Mouse (Mus musculus) activated CD4-positive, CD25-positive, alpha-beta regulatory T cell, adult 4 months (primary cell): ENCODE data around the gene Pde10a. TPM values are rescaled to one million over a fixed set of nuclear protein-coding genes. Genes with fewer than 3 reads are reported as not detected.

ENCODE experiments used
- ATAC-seq: one replicate; pipeline ENCODE4 v1.8.0; 2017
- polyA plus RNA-seq, 2 experiments: library from polyadenylated mRNA; unstranded; fragments of 100-300 nt; shearing (Covaris generic); gene quantifications; one replicate each; pipeline ENCODE4 v1.2.1; 2017

Pde10a gene
- polyA plus RNA-seq, 2 experiments from 2014 or later, result not detected

DNA sequence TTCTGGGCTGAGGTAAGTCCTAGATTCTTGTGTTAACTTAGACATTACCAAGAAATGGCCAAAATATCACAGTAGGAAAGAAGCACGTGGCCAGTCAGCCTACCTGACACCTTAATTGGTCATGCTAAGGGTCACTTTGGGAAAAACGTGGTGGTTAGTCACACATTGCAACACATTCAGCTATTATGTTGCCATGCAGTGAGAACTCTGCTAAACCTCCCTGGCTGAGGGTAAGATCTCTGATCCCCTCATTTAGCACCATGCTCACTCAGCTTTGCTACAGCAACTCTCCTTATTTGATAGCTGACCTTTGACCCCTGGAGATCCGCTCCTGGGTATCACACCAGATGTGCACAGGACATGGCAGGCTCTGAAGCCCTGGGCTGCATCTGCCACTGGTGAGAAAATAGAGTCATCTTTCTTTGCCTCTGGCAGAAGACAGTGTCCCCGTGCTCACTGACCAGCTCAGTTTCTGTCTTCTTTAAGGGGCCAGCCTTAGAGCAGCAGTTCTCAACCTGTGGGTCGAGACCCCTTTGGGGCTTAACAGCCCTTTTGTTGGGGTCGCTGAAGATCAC, 449.7 kb downstream of the Pde10a start:
- ATAC-seq, result no peak

DNA sequence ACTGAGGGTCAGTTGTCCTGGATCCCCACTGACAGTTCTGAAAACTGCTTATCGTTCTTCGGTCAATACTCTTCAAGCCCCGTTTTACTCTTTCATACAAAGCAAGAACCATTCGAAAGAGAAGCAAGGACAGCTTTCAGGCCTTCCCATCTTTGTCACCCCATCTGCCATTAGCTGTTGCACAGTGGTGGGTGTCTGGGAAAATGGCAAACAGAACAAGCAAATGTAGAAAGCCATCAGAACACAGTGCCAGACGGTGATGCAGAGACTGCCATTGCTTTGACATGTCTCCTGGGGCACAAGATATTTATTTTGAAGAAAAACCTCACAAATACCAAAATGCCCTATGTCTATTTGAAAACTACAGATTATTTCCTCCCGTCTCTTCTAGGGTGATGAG, 451.6 kb downstream of the Pde10a start:
- ATAC-seq, result no peak

DNA sequence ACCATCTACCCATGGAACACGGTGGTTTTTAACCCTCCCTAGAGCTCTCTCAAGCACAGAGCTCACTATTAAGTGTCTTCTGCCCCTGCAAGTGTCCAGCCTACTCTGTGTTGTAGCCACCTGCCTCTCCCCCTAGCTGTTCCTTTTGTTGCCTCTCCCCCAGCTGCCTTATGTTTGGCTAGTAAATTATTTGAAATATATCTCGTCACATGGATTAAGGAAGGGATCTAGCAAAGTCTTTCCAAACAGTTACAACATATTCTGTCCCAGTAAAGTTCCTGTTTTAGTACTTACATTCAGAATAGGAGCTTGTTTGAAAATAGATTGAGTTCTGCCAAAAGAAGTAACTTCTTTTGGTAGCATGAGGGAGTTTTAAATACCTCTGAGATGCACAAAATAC, 452.1 kb downstream of the Pde10a start:
- ATAC-seq, result no peak

DNA sequence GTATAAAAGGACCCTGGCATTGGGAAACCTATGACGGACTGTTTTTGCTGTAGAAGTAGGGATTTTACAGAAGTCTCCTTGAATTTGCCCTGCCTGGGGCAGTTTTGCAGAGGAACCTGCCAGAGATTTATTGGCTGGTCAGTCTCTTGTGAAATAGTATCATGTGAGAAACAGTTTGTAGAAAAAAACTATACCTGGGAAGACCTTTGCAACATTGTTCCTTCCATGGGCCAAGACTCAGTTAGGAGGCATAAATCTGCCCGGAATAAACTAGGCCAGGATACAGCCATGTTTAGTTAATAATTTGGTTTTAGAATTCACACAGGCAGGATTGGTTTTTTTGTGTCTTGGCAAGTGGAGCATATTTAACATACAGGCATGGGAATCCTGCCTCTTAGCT, 458.4 kb downstream of the Pde10a start:
- ATAC-seq, result no peak

DNA sequence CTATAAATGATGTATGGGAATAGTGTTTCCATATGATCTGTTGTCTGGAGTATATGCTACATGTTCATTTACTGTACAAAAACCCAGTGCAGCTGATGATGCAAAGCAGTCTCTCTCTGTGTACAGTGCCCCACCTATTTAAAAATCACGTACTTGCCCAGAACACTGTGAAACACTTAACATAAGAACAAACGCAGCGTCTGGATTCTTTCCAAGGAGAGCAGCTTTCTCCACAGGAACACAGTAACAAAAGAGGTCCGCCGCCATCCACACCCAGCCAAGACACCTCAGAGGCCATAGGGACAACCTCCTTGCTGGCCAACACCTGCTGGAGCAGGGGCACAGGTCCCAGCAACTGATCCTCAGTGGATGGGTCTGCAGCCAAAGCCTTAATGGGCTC, 460.5 kb downstream of the Pde10a start:
- ATAC-seq, result no peak

DNA sequence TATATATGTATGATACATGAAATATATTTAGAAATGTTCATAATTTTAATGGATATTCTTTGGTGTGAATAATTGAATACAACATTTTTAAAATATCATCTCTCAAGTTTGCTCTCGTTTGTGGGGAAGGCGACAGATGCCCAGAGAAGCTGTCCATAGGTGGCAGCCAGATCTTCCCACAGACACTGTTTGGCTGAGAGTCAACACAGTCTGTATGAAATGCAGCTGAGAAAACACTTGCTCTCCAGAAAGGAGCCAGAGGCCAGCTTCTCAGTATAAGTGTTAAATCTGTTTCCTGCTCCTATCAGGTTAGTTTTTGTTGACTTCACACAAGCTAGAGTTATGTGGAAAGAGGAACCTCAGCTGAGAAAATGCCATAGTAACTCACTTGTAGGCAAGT, 461.4 kb downstream of the Pde10a start:
- ATAC-seq, result no peak

DNA sequence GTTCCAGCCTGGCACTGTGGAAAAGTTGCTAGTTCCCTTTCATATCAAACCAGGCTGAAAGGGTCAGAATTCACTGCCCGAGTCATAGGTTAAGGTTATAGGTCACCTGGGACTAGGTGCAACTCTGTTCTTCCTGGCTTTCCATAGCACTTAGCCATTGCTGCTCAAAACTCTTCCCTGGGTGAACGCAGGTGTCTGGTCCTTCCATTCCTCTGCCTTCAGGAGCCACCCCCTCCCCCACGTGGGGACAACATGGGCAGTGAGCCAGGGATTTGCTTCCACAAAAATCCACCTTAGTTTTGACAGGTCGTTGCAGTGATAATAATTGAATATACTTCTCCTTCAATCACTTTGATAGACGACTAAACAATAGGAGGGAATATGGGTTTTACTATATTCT, 462.2 kb downstream of the Pde10a start:
- ATAC-seq, result no peak

DNA sequence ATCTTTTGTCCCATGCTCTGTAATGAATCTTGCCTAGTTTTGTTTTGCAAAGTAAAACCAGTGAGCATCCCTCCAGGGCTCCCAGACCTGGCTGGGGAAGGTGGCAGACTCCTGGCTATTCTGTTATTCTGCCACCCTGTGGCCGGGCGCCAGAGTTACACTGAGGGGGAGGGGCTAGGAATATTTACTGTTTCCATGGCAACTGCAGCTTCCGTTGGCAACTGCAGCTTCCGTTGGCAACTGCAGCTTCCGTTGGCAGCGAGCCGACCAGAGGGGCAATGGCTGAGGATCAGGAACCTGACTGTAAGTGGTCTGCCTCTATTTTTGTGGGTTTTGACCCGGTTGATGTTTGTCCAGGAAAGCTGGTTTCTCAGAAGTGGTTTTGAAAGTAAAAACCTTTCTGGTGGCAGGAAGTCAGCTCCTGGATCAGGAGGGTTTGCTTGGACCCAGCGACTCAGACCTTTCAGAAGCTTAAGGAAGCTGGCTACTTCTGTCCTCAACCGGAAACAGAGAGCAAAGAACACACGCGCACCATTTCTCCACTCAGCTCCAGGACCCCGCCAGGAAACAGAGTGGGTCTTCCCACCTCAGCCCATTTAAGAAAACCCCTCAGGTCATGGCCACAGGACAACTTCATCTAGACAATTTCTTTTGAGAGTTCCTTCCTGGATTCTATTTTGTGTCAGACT, 463.1 kb downstream of the Pde10a start, which contains the start of gene 1700010I14Rik:
Gene 1700010I14Rik, plus strand, starts transcription at position 215 of the 689 bp plus-strand sequence.
- ATAC-seq, result peak; percentile 91

DNA sequence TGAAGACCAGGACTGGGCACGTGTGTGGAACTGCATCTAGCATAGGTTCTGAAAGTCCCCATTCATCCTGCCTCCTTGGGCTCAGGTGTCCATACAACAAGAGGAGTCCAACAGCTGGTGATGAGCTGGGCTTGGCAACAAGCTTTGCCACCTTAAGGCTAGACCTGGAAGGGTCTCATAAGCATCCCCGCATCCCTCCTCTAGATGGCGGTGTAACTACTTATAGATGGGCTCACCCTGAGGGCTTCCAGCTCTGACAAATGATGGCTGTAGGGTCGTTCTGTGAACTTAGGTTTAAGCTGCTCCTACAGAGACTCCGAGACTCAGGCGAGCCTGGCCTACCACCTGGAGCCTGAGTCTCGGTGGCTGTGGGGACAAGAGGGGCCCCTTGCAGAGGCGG, 466.0 kb downstream of the Pde10a start:
- ATAC-seq, result no peak

DNA sequence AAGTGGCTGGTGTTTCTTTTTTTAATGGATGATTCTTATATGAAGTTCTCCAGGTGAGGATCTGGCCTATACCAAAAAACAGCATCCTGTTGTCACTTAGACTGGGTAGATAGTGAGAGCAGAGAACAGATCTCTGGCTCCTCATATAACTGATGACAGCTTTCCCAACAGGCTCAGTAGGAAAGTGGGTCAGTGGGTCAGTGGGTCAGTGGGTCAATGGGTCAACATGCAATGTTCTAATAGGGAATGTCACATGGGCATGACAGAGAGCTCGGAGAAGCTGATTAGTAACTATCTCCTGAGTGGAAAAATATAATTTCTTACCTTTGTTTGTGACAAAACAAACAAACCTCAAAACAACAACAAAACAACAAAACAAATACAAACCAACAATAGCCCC, 470.2 kb downstream of the Pde10a start:
- ATAC-seq, result no peak

DNA sequence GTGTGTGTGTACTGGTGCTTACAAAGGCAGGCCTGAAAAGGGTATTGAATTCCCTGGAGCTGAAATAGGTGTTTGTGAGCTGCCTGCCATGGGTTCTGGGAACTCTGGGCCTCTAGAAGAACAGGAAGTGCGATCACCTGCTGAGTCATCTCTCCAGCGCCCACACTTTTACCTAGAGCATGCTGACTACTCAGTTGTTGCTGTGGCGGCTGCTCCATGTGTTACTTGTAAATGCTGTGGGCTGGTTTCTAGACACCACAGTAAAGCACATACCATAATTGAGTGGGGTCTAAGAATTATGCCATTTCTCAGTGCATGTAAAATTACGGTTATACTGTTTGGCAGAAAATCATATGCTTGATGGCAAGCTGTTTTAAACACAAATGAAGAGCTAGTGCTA, 477.3 kb downstream of the Pde10a start:
- ATAC-seq, result peak; percentile 43

DNA sequence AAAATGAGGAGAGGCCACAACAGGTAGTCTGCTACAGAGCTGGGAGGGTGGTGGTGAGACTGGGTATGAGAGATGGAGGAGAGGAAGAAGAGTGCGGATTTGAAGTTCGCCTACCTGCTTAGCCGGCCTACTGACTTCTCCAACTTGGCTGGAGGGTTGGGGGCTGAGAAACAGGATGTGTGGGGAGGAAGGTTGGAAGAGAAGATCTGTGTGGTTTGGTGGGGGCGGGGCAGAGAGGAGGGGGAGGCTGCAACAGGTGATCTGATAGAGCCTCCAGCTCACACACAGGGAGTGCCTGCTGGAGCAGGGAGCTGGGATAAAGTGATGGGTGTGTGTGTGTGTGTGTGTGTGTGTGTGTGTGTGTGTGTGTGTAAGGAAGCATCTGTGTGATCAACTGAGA, 479.3 kb downstream of the Pde10a start:
- no peak for ATAC-seq

DNA sequence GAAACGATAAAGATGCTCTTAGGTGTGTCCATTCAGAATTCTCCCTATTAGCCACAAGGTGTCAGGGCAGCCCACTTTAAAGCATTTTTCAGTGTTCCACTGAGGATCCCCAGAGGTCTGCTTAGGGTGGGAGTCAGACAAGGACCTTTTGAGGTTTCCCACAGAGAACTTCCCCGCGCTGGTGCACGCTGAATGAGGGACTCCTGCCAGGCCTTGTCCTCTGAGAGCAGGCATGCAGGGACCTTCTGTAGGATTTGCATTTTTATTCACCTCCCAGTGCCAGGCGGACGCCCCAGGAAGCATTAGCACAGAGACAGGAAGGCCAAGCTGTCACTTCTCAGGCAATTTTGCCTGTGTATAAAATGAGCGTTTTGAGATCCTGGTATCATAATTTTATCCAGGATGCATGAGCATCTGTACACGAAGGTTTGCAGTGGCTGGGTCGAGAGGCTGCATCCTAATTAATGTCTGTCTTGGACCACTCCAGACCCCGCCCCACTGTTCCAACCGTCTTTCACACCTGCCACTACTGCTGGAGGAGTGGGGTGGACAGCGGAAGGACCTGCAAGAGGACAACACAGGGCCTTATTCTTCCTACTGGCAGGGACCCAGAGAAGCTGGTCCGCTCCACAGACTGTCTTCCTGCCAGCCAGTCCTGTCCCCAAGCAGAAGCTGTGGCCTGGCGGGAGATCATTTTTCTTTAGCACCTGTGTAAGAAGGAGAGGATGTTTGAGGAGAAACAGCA, 498.2 kb downstream of the Pde10a start:
- no peak for ATAC-seq

DNA sequence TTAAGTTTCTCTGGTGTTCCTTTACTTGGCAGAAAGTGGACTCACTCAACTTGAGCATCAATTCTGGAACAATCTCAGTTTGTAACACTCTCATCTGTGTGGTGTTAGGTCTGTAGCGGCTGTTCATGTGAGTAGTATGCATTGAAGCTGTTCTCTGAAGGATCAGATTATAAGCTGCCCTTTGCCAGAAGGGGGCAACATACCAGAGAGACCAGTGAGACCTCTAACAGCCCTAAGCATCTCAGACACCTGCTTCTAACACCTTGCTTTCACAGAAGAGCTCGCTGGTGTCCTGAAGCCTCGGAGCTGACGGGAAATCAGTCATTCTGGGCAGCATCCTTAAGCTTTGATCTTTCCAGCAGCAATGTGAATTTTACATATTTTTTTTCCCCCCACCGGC, 505.0 kb downstream of the Pde10a start:
- ATAC-seq, result no peak

DNA sequence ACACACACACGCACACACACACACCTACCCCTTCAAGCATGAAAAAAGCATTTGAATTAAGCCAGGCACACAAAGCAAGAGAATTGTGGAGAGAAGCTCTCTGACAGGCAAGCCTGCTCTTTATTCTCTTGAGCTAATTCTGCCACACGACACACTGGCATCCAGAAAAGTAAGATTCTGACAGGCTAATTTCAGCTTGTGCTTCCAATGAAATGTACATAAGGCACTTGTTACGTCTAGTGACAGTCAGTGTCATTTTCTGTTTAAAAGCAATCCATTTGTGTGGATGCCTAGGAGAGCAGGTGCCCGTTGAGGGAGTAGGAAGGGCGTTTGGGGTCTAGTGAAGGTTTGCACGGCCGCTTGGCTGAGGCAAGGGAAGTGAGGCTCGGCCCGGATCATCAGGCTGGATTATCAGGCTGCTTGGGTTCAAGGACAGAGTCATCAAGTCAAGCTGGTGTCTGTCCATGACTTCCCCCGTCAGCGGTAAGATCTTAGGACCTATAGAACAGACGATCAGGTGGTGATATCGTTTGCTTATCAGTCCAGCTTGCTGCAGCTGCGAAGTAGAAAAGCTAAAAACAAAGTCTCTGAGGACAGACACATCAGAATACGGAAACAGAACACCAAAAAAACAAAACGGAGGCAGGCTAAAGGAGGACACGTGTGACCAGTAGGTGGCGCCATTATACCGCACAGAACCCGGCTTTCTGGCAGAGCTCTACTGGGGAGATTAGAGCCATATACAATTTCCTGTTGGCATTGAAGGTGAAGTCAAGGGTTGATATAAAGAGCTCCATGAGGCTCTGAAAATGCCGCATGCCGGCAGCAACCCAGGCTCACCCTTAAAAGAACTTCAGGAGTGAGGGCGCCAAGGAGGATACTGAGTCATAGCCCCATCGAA, 506.3 kb downstream of the Pde10a start:
- ATAC-seq, result peak; percentile 80

DNA sequence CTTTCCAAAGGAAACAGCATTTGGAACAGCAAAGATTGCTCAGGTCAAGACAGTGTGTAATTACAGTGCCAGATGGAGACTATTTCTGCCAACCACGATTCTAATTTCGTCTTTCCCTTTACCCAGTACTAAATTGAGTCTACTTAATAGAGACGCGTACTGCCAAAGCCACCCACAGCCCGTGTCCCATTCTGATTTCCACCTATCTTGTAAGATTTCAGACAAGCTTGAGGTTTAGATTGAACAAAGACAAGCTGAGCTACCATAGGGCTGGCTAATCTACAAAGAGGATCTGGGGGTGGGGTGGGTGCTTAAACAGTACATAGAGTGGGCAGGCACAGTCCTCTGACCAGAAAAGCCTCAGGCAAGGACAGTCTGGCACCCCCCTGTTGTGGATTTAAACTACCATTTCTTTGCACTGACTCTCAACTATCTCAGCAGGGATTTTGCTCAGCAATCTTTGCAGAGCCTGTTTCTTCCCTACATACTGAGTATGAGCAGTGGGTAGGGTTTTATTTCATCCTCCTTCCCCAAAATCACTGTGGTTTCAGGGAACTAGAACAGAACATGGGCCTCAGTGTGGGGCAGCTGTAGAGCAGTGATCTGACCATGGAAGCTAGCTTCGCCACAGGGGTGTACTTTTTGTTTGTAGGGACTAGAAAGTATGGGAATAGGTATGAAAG, 507.3 kb downstream of the Pde10a start:
- no peak for ATAC-seq

DNA sequence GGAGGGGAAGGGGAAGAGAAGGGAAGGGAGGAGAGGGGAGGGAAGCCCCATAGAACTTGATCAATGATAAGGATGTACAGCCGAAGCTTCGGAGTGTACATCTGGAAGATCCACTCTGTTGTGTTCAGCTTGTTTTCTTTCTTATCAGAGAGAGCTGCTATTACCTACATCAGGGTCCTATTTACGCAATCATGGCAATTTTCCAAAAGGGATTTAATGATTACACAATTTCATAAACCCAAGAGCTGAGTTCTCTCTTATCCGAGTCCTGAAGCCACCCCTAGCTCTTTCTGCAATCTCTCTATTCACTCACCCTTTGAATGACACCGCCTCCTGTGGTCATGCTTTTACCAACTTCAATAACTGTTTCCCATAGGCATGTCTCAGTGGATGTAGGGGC, 508.3 kb downstream of the Pde10a start:
- ATAC-seq, result no peak

DNA sequence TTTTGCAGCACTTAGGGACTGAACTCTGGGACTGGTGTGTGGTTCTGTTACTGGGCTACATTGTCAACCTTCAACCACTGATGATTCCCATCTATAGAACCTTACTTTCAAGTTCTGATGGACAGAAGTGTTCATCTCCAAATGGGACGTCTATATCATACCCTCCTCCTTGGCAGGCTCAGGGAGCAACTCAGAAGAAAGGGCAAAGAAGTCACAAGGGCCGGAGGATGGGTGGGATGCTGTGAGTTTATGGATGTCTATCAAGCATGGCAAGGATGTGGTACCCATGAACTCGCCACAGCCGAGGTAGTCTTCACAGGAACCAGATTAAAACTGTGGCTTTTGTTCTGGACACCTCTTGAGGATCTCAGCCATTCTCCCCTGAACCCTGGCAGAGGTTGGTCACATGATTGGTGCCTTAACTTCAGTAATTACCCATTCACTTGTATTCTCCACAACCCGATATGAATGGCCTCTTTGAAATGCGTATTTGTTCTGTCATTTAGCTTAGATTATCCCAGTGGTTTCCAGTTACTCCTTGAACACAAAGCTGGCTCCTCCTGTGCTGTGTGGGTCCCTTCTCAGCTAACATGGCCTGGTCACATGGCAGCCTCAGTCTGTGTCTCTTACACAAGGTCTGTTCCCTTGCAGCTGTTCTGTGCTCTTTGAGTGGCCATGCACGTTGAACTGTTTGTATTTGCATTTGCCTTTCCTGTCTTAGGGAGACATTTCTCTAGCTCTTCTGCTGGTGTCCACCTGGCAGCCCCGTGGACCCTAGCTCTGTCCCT, 510.6 kb downstream of the Pde10a start:
- ATAC-seq, result no peak
